Mouse (Mus musculus): Measurements from ENCODE around the gene Txndc9. TPM values are rescaled to one million over a fixed set of nuclear protein-coding genes. Genes with fewer than 3 reads are reported as not detected.

Gene Txndc9
- polyA plus RNA-seq, 1 experiment from 2014 or later: 156 TPM

Other genes with a start within 250 kb of the Txndc9 start
- gene Tsga10, start 131.5 kb downstream of the Txndc9 start, polyA plus RNA-seq (2016; fragmentation: Nextera tagmentation; extraction: Ambion mirVana): 6.0 and 6.7 TPM in 2 replicates
- gene Lipt1, start 126.2 kb downstream of the Txndc9 start, polyA plus RNA-seq (2016; fragmentation: Nextera tagmentation; extraction: Ambion mirVana): 8.5 and 9.4 TPM in 2 replicates
- gene Mitd1, start 107.5 kb downstream of the Txndc9 start, polyA plus RNA-seq (2016; fragmentation: Nextera tagmentation; extraction: Ambion mirVana): 24.3 TPM in 2 replicates
- 232 and 238 TPM in 2 replicates for gene Mrpl30, start 107.4 kb downstream of the Txndc9 start, polyA plus RNA-seq (2016; fragmentation: Nextera tagmentation; extraction: Ambion mirVana)
- gene Lyg2, start 81.4 kb downstream of the Txndc9 start, polyA plus RNA-seq (2016; fragmentation: Nextera tagmentation; extraction: Ambion mirVana): not detected in 2 replicates
- gene Lyg1, start 40.1 kb downstream of the Txndc9 start, polyA plus RNA-seq (2016; fragmentation: Nextera tagmentation; extraction: Ambion mirVana): not detected in 2 replicates
- gene Eif5b, start 117 bp upstream of the Txndc9 start, polyA plus RNA-seq (2016; fragmentation: Nextera tagmentation; extraction: Ambion mirVana): 34.0 and 34.2 TPM in 2 replicates
- gene Rev1, start 131.9 kb upstream of the Txndc9 start, polyA plus RNA-seq (2016; fragmentation: Nextera tagmentation; extraction: Ambion mirVana): 43.2 and 47.7 TPM in 2 replicates

All from limb, embryonic 12.5 days (tissue).